Mouse (Mus musculus) embryonic fibroblast, embryonic 13.5 days (primary cell): ENCODE results near the gene Btbd2.

Source experiments
- CTCF ChIP-seq: IDR thresholded peaks from 2 replicates; pipeline ENCODE4 v1.5.1; 2011; ENCODE audit warnings: mild to moderate bottlenecking, control low read depth, low read length, moderate library complexity, borderline replicate concordance; ENCODE audit not compliant: insufficient read depth
- POLR2A ChIP-seq: IDR thresholded peaks from 2 replicates; pipeline ENCODE4 v1.6.1; 2011; ENCODE audit warnings: low read depth, mild to moderate bottlenecking, control low read depth, low read length, moderate library complexity

- TF ChIP-seq CTCF (no peak), POLR2A (0 out of 2 replicates have a peak, but pooled peaks have one; percentile 10)
These were observed 52.8 kb downstream of the Btbd2 start for GRCm38 (mm10) chr10:80604001-80604509.
